Mouse (Mus musculus) C2C12 (cell line): ENCODE measurements around the gene Acot11.

Source experiments
- CEBPB ChIP-seq: IDR thresholded peaks from one replicate; pipeline ENCODE4 v1.6.1; 2011; ENCODE audit warnings: low read depth, mild to moderate bottlenecking, control low read depth, moderate library complexity
- CTCF ChIP-seq: IDR thresholded peaks from one replicate; pipeline ENCODE4 v1.5.1; 2011; ENCODE audit not compliant: control insufficient read depth, insufficient read depth, insufficient read length
- MAX ChIP-seq: IDR thresholded peaks from one replicate; pipeline ENCODE4 v1.6.1; 2011; ENCODE audit warnings: mild to moderate bottlenecking, control low read depth
- USF1 ChIP-seq: IDR thresholded peaks from one replicate; pipeline ENCODE4 v1.6.1; 2011; ENCODE audit warnings: low read depth, mild to moderate bottlenecking, control low read depth, moderate library complexity

DNA sequence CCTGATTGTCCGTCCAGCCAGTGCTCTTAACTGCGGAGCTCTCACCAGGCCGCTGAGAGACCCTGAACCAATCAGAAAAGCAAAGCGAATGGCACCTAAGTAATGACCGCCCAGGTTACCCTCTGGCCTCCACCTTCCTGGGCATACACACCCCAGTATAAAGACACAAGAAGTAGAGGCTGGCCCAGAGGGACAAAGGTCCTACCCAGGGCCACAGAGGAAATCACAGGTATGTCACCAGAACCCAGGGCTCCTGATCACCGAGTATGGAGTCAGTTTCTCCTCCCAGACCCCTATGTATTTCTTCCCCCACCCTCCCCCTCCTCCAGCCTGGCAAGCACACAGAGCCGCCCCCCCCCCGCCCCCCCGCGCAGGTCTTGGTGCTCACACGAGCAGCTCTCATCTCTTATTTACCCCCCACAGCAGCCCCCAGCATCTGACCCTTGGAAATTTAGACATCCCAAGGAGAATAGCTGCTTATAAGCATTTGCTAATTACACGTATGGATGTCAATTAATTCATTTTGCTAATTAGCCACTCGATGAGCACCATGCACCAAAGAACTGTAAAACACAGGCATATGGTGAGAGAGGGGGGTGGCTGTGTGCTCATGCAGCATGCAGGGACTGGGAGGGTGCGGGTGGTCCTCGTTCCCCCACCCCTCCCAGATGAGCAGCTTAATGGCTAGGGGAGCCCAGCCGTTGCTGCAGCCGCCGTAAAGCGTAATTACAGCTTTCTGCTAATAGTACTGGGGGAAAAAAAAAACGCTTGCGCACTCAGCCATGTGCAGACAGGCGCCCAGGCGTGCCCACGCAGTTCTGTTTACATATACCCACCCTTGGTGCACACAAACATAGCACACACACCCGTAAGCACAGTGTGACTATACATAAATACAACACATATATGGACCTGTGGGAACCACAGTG is 10.9 kb upstream of the Acot11 start:
- TF ChIP-seq USF1 (no peak), CTCF (no peak), CEBPB (no peak), MAX (no peak)
